Mouse (Mus musculus): ENCODE data around the gene Bend4.

Gene Bend4

DNA sequence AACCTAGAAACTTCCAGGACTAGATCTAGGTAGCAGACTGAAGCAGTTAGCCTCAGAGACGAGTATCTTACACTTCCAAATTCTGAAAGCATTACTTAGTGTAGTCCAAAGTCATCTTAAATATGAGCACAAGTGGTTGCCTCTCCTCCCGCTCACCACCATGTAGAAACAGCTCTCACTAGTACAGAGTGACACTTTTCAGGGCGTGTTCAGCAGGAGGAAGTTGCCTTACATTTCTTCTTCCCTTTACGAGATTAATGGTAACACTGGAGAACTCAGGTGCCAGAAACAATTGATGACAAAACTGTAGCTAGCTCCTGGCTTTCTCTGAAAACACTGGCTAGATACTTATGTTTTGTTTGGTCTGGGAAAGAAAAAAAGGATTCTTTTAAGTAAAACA is 8.7 kb downstream of the Bend4 start:
- no peak for DNase-seq (ENCODE audit: low spot score)

- no peak for DNase-seq (ENCODE audit: low spot score)
These were observed 16.6 kb downstream of the Bend4 start for GRCm38 (mm10) chr5:67411475-67411874.

DNA sequence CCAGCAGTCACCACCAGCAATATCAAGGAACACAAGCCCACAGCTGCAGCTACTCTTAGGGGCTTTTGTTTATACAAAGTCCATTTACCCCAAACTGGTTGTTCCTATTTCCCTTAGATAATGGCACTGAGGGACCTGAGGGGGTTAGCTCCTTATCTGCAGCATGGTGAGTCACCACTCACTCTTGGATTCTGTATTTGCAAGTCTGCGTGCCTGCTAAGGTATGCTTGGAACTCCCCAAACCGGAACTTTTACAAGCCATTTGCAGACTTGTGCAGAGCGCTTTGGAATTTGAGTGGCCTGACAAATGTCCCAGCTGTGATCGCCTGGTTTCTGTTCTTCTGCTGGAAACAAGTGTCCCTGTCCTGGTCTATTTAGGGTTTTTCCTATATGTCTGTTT is 17.7 kb downstream of the Bend4 start:
- DNase-seq (ENCODE audit: low spot score), result no peak

- no peak for DNase-seq (ENCODE audit: low spot score)
These were observed 19.7 kb downstream of the Bend4 start for GRCm38 (mm10) chr5:67408391-67408790.

DNA sequence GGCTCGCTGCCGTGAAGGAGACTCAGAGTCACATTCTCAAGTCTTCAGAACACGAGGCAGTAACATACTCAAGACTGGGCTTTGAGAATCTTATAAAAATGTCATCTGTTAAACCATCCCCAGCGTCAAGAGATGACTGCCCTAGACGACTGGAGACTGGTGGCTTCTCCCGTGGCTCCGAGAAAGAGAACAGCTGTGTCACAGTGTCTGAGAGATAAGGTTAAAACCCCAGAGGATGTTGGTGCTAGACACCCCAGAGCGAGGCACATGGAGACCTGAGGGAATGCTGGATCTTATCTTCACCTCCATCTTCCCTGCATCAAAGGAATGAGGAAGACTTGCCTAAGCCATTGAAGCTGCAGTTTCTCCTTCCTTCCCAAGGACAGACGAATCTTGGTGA is 23.2 kb downstream of the Bend4 start:
- no peak for DNase-seq (ENCODE audit: low spot score)

DNA sequence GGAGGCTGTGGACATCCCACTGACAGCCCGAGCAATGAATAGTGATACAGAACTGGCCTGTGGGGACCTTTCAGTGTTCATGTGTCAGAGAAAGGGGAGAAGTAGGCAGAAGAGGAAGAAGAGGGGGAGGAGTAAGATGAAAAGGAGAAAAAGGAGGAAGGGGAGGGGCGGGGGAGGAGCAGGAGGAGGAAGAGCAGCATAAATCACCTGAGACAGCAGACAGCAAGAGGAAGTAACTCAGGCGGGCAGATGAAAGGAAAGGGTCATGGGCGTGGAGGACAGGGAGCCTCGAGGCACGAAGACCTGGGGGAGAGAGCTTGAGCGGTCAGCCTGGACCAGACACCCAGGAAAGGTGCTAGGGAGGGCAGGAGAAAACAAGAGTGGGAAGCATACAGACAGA is 23.7 kb downstream of the Bend4 start:
- no peak for DNase-seq (ENCODE audit: low spot score)

DNA sequence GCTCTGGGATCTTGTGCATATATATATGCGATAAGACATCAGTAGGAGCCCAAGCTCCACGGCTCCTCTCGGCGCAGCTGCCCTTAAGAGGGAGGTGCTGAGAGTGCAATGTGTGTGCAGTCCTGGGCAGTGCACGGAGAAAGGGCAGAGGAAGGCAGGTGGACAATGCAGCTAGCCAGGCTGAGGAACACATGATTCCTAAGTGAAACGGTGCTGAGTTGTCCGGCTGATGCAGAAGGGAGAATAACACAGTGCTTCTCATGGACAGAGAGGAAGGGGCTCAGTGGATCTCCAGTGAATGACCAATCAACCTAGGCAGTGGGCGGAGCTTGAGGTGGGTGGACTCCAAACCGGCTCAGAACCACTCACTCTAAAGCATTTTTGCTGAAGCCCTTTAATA is 26.5 kb downstream of the Bend4 start:
- no peak for DNase-seq (ENCODE audit: low spot score)

- DNase-seq (ENCODE audit: low spot score), result no peak
These were observed 27.3 kb downstream of the Bend4 start for GRCm38 (mm10) chr5:67400608-67401480.

DNA sequence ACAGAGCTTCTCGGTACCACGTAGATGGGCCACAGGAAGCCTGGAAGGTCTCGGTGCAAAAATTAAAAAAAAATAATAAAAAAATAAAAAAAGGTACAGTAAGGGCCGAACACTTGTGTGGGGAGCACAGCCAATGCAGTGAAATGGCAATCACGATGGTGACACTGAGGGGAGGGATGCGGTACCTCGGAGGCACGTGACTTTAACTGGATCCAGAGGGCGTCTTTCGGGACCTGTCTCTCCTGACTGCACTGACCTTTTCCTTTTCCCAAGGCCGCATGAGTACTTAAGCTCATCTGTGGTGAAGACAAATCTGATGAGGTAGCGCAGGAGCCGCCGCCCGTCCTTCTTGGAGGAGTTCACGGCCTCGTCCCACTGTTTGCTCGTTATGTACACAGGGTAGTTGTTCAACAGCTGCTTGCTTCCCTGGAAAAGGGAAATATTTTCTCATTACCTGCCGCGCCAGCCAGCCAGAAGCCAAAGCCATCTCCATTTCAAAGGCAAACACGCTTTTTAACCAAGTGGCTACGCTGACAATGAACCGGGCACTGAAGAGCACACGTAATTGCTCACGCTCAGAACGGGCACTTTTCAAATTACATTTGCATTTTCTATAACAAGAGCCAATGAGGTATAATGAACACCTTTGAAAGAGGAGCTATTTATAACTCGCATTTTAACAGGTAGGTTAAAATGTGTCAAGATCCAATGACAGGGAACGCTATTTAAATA is 28.1 kb downstream of the Bend4 start:
- DNase-seq (ENCODE audit: low spot score), result no peak

DNA sequence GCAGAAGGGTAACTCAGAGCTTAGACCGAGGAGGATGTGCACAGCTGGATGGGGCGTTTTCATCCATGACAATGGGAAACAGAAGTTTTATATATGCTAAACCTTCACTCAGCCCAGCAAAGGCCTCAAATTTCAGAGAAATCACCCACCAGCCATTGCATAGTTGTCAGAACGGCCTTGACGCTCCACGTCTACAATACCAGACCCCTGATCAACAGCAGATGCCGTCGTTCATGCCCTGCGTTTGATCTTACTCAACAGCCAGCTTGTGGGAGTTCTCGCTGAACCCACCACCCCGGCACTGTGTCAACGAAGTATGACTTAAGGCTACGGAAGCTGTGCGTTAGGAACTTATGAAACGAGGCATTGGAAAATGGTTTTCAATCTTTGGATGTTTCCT is 30.9 kb downstream of the Bend4 start:
- DNase-seq (ENCODE audit: low spot score), result no peak

DNA sequence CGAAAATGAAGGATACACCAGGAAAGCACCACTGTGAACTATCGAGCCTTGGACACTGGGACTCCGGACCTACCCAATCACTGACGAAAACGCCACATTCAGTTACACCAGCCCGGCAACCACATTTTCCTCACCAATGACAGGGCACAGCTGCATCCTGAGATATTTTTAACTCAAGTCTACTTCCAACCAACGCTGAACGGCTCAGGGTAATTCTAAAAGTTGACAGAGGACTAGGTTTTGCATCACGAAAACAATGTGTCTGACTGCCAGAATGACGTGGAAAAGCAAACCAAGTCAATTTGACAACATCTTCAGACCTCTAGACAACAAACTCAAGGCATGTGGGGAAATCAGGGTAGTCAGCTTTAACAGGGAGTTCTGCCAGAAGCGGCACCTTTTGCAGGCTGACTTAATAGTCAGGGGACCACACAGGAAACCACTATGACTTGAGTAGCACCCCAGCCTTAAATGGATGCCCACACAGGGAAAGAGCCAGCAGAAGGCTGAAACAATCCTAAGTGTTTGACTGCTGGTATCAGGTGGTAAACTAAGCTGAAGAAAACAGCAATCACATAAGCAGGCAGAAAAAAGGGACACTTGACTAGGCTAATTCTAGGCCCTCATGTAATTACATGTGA is 32.8 kb downstream of the Bend4 start:
- DNase-seq (ENCODE audit: low spot score), result no peak

DNA sequence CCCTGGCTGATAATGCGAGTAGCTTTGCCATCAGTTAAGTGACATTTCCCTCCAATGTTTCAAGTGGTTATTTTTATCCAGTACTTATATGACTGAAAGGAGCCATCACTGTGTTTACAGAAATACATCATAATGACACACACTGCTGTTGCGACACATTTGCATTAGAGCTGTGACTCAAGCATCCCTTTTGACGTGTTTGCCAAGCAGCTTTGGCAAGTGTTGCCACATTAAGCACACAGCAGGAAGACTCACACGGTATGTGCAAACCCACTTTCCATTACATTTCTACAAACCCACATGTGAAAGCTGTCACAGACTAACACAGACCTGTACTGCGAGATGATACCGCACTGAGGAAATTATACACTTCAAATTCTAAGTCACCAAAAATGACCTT is 34.2 kb downstream of the Bend4 start:
- no peak for DNase-seq (ENCODE audit: low spot score)

DNA sequence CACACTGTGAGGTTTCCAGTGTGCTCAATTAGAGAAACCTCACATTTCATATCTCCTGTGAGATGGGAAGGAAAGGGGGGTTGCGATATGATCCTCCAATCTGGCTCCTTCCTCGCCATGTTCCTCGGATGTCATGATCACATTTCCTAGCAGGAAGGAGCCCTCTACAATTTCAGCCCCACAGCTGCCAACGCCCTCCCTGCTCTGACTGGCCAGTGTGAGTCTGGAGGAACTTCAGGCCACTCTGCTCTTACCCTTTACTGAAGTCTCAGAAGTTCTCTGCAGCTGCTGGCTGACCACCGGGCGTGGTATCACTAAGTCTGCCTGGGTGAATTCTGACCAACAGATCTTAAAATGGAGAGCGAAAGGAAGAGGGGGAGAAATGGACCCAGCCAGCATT is 45.6 kb downstream of the Bend4 start:
- DNase-seq (ENCODE audit: low spot score), result no peak

- no peak for DNase-seq (ENCODE audit: low spot score)
These were observed 46.4 kb downstream of the Bend4 start for GRCm38 (mm10) chr5:67381690-67382089.

DNA sequence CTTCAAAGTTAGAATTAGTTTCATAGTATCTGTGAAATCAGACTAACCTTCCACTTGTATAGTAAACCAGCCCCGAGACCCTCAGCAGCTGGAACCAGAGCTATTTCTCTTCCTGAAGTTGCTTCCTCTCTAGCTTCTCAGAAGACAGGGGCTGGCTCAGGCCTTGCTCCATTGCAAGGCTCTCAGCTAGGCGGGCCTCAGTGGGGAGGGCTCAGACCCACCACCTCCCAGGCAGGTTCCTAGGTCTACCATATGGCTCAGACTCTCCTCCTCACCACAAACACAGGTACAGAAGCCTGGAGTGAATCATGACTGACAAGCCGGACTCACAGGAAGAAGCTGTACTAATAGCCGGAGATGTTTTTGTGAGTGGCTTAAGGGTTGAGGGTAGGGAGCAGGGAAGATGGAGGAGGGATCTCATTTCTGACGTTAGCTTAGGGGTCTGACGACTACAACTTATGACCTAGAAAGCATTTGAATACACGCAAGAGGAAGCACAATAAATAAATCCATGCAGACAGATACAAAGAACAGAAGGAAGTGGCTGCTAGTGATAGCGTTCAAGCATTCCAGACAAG is 51.0 kb downstream of the Bend4 start:
- DNase-seq (ENCODE audit: low spot score), result no peak

- no peak for DNase-seq (ENCODE audit: low spot score)
These were observed 65.2 kb downstream of the Bend4 start for GRCm38 (mm10) chr5:67362931-67363330.

- no peak for DNase-seq (ENCODE audit: low spot score)
These were observed 65.8 kb downstream of the Bend4 start for GRCm38 (mm10) chr5:67362316-67362715.

- DNase-seq (ENCODE audit: low spot score), result no peak
These were observed 79.2 kb downstream of the Bend4 start for GRCm38 (mm10) chr5:67348949-67349348.

DNA sequence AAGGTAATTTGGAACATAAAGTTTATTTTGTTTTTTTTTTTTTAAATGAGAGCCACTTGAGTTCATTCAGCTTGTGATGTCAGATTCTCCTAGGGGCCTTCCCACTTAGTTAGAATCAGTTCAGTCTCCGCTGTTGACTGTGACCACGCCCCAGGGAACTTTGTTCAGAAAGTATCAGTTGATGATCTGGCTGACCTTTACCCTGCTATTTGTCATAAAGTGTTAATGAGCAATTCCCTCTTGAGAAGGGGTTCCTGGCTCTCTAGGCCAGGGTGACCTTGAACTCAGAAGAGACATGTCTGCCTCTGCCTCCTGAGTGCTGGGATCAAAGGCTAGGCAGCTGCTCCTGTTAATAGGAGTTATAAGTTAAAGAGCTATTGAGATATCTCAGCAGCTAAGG is 81.0 kb downstream of the Bend4 start:
- no peak for DNase-seq (ENCODE audit: low spot score)

All from spleen, adult 12 weeks (tissue).